Mouse (Mus musculus) hindbrain, postnatal 0 days (tissue): Measurements from ENCODE around the gene Lamb1. TPM values are rescaled to one million over a fixed set of nuclear protein-coding genes. Genes with fewer than 3 reads are reported as not detected.
A peak's percentile ranks its signal among the peaks of the same experiment; 100 is the strongest.

ENCODE experiments used
- ATAC-seq: fragments of 200-750 bp; cut with Nextera tagmentation; 2 replicates; pipeline ENCODE4 v1.8.0; 2017; ENCODE audit warnings: mild to moderate bottlenecking, moderate TSS enrichment, moderate library complexity
- DNase-seq: peaks from one replicate; pipeline ENCODE4 v3.0.0-alpha.2; 2015; ENCODE audit warnings: low spot score
- H3K27ac ChIP-seq: fragments of 300-500 bp; sonication (generic); 2 replicates; pipeline ENCODE4 v1.5.1; 2014; ENCODE audit warnings: mild to moderate bottlenecking
- H3K27me3 ChIP-seq: fragments of 300-500 bp; sonication (generic); 2 replicates; pipeline ENCODE4 v1.6.1; 2014; ENCODE audit warnings: low read length, mixed read lengths; ENCODE audit not compliant: insufficient read depth
- H3K36me3 ChIP-seq: fragments of 300-500 bp; sonication (generic); 2 replicates; pipeline ENCODE4 v1.6.1; 2014; ENCODE audit warnings: low read length, mixed read lengths; ENCODE audit not compliant: insufficient read depth
- H3K4me1 ChIP-seq: fragments of 300-500 bp; sonication (generic); 2 replicates; pipeline ENCODE4 v1.6.1; 2014; ENCODE audit warnings: antibody characterized with exemption, low read length, mixed read lengths; ENCODE audit not compliant: insufficient read depth
- H3K4me2 ChIP-seq: fragments of 300-500 bp; sonication (generic); 2 replicates; pipeline ENCODE4 v1.6.1; 2014; ENCODE audit warnings: low read depth, mild to moderate bottlenecking, low read length, moderate library complexity, mixed read lengths
- H3K4me3 ChIP-seq: fragments of 300-500 bp; sonication (generic); 2 replicates; pipeline ENCODE4 v1.5.1; 2014; ENCODE audit warnings: low read length
- H3K9ac ChIP-seq: fragments of 300-500 bp; sonication (generic); replicated peaks from 2 replicates; pipeline ENCODE4 v1.6.1; 2014; ENCODE audit warnings: mild to moderate bottlenecking, low read length, moderate library complexity, mixed read lengths
- H3K9me3 ChIP-seq: fragments of 300-500 bp; sonication (generic); 2 replicates; pipeline ENCODE4 v1.6.1; 2016; ENCODE audit warnings: low read length, mixed read lengths
- CTCF ChIP-seq: IDR thresholded peaks from 2 replicates; pipeline ENCODE4 v1.5.1; 2016; ENCODE audit warnings: antibody characterized with exemption, control low read depth, low read depth
- WGBS: fragments of 180-500 bp; shearing (Covaris S2); extraction: QIAGEN DNeasy Blood & Tissue Kit; methylation state at CpG from one replicate; pipeline ENCODE4 v1.1.7; 2014; 5-methylcytosine and 5-hydroxymethylcytosine counted together
- polyA plus RNA-seq: library from polyadenylated mRNA; unstranded; fragments of >200 nt; fragmentation: Nextera tagmentation; extraction: Ambion mirVana; gene quantifications from 2 replicates; pipeline ENCODE4 v1.2.1, GENCODE M21; 2015
- total RNA-seq: library from RNA; depleted of rRNA; stranded (reverse); fragments of >200 nt; gene quantifications from 2 replicates; pipeline ENCODE4 v1.2.3, GENCODE M21; 2014

Gene Lamb1
- total and polyA plus RNA-seq, 2 experiments from 2014 or later: 12.1 to 30.9 TPM

DNA sequence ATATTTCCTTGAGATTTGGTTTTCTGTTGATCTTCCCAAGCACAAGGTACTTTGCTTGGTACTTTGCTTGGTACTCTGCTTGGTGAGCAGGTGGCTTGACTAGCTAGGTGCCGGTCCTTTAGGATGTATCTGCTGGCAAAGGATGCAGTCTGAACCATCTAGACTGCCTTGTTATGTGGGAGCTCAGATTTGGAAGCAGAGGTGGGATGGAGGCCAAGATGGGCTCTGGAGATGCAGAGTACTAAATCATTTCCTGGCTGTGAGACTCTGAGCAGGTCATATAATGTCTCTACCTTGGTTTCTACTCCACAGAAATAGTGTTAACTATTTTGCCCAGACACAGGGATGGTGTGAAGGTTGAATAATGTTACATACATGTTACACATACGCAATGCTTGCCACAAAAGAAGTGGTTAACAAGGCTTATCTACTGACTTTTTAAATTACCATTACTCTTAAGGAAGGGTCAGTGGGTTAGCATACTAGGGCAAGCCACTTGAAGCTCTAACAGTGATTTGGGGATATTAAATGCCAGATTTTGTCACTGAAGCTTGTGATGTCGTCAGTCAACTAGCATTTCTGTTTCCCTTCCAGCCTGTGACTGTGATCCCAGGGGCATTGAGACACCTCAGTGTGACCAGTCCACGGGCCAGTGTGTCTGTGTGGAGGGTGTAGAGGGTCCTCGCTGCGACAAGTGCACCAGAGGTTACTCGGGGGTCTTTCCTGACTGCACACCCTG lies 52.8 kb downstream of the Lamb1 start:
- Histone ChIP-seq H3K27me3 (no peaks in the 10 kb centered on the region), H3K9ac (no peak overlapping the region), H3K4me3 (no peak overlapping the region), H3K4me1 (no peaks in the 10 kb centered on the region), H3K9me3 (no peaks in the 10 kb centered on the region), H3K4me2 (no peak overlapping the region), H3K36me3 (no peaks in the 10 kb centered on the region), H3K27ac (no peak overlapping the region)
- no peak for TF ChIP-seq CTCF
- 75% methylated on average over 7 of the region's 7 CpGs for WGBS
- ATAC-seq: 0 out of 2 replicates have a peak, but pooled peaks have one; percentile 15
- DNase-seq: no peak

DNA sequence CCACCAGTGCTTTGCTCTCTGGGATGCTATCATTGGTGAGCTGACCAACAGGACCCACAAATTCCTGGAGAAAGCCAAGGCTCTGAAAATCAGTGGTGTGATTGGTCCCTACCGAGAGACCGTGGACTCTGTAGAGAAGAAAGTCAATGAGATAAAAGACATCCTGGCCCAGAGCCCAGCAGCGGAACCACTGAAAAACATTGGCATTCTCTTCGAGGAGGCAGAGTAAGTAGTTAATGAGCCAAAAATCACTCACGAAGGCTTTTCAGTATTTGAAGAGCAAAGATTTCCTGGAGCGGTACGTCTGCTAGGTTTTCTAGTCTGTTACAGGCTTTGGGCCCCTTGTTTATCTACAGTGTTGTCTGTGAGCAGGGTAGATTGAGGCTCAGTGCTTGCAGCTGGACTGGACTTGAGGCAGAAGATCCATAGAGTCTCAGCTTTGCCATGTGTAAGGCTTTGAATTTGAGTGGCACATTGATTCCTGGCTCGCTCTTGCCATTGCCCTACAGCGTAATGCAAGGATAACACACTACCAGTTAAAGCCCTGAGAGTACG lies 53.5 kb downstream of the Lamb1 start:
- ATAC-seq (peak; percentile 64; the same call in 1 of the 2 replicates), DNase-seq (peak; percentile 69)
- WGBS: 48% methylated on average over 10 of the region's 10 CpGs
- Histone ChIP-seq H3K36me3 (no peaks in the 10 kb centered on the region), H3K9ac (no peak overlapping the region), H3K27me3 (no peaks in the 10 kb centered on the region), H3K4me1 (no peaks in the 10 kb centered on the region), H3K9me3 (no peaks in the 10 kb centered on the region), H3K4me3 (no peak overlapping the region), H3K4me2 (no peak overlapping the region), H3K27ac (no peak overlapping the region)
- TF ChIP-seq CTCF: no peak

DNA sequence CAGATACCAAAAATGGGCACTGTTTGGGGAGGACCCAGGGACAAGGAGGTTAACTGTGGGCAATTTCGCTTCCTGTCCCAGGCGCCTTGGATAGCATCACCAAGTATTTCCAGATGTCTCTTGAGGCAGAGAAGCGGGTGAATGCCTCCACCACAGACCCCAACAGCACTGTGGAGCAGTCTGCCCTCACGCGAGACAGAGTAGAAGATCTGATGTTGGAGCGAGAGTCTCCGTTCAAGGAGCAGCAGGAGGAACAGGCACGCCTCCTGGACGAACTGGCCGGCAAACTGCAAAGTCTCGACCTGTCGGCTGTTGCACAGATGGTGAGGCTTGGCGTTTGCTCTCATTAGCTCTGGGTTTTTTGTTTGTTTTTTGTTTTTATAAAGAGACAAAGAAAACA lies 55.8 kb downstream of the Lamb1 start:
- H3K36me3 ChIP-seq: no peaks in the 10 kb centered on the region; the same call in 1 of the 2 replicates
- H3K4me2 ChIP-seq: no peak overlapping the region
- ATAC-seq (peak; percentile 15; the same call in 1 of the 2 replicates), DNase-seq (no peak)
- no peak overlapping the region for H3K27ac ChIP-seq
- no peak for TF ChIP-seq CTCF
- H3K4me1 ChIP-seq: no peaks in the 10 kb centered on the region
- no peaks in the 10 kb centered on the region for H3K27me3 ChIP-seq
- no peak overlapping the region for H3K4me3 ChIP-seq
- no peak overlapping the region for H3K9ac ChIP-seq
- 72% methylated on average over 13 of the region's 13 CpGs for WGBS
- no peaks in the 10 kb centered on the region for H3K9me3 ChIP-seq

DNA sequence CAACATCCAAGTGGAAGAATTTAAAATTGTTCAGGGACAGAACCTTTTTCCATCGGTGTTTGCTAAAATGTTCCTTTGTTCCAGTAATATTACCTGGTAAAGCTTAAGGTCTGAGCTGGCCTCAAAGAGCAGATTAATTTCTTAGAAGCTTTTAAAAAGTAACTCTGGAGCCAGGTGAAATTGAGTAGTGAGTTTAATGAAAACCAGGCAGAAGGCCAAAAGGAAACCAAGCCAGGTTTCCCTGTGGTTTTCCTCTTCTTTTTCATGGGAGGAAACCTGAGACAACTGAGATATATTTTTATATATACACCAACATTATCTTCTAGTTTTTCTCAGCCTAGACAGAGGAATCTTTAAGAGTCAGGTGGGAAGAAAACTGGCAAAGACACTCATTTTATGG lies 56.5 kb downstream of the Lamb1 start:
- Histone ChIP-seq H3K36me3 (no peaks in the 10 kb centered on the region; the same call in 1 of the 2 replicates), H3K4me1 (no peaks in the 10 kb centered on the region), H3K4me2 (no peak overlapping the region), H3K9me3 (no peaks in the 10 kb centered on the region), H3K9ac (no peak overlapping the region), H3K4me3 (no peak overlapping the region), H3K27ac (no peak overlapping the region), H3K27me3 (no peaks in the 10 kb centered on the region)
- ATAC-seq (no peak), DNase-seq (no peak)
- TF ChIP-seq CTCF: no peak
- 98% methylated on average over 1 of the region's 1 CpGs for WGBS

DNA sequence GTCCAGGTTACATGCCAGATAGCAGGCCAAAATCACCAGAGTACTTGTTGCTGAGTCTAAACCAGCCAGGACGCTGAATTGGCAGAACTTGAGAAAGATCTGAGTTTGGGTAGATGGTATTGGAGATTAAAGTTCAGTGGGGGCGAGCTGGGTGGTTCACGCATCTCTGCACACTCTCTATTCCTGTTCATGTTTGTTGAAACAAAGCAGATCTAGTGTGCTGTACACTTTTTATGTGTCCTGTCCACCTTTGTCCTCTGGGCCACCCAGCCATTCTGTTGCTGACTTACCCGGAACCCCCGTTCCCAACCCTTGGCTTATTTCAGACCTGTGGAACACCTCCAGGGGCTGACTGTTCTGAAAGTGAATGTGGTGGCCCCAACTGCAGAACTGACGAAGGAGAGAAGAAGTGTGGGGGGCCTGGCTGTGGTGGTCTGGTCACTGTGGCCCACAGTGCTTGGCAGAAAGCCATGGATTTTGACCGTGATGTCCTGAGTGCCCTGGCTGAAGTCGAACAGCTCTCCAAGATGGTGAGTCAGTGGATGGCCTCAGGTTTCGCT lies 58.2 kb downstream of the Lamb1 start:
- H3K27me3 ChIP-seq: no peaks in the 10 kb centered on the region
- no peak overlapping the region for H3K4me2 ChIP-seq
- H3K36me3 ChIP-seq: no peaks in the 10 kb centered on the region; the same call in 1 of the 2 replicates
- H3K9me3 ChIP-seq: no peaks in the 10 kb centered on the region
- no peaks in the 10 kb centered on the region for H3K4me1 ChIP-seq
- no peak overlapping the region for H3K27ac ChIP-seq
- DNase-seq (no peak), ATAC-seq (no peak)
- TF ChIP-seq CTCF: no peak
- H3K9ac ChIP-seq: no peak overlapping the region
- no peak overlapping the region for H3K4me3 ChIP-seq
- 86% methylated on average over 9 of the region's 9 CpGs for WGBS

DNA sequence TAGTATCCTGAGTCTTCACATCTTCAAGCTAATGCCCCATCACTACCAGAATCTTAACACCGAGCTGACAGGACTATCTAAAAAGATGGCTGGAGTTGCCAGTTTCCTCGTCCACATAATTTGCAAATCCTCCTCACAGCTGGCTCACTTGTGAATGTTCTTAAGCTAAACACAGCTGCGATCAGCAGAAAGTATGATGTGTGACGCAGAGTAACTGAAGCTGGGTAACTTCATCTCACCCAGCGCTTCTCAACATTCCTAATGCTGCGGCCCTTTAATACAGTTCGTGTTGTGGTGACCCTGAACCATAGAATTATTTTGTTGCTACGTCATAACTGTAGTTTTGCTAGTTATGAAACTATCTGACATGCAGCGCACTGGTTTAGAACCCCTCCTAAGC lies 62.1 kb downstream of the Lamb1 start:
- ATAC-seq: no peak
- Histone ChIP-seq H3K4me2 (no peak overlapping the region), H3K9ac (no peak overlapping the region), H3K27ac (no peak overlapping the region), H3K9me3 (no peaks in the 10 kb centered on the region), H3K4me3 (no peak overlapping the region), H3K4me1 (no peaks in the 10 kb centered on the region), H3K36me3 (peaks cover 2% of the 10 kb centered on the region), H3K27me3 (no peaks in the 10 kb centered on the region)
- no peak for TF ChIP-seq CTCF
- DNase-seq: no peak
- 93% methylated on average over 9 of the region's 9 CpGs for WGBS

DNA sequence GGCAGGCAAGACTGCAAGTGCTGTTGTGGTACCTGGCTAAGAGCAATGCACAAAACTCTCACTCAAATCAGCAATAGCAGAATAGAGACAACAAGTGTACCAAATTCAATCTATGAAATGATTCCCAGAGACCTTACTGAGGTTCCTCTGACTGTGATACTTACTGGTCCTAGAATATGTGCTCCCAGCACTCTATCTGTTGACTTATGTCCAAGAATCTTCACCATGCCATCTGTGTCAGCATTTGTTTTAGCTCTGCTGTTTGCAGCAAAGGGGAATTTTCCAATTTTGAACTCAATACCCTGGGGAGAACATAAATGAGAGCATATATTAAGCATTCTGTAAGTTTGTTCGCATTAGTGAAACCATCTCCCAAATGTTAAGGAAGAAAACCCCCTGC lies 68.2 kb downstream of the Lamb1 start:
- H3K9me3 ChIP-seq: no peaks in the 10 kb centered on the region
- H3K4me3 ChIP-seq: no peak overlapping the region
- H3K36me3 ChIP-seq: peaks cover 40% of the 10 kb centered on the region
- H3K27me3 ChIP-seq: no peaks in the 10 kb centered on the region
- H3K4me1 ChIP-seq: no peaks in the 10 kb centered on the region
- DNase-seq (no peak), ATAC-seq (no peak)
- no peak overlapping the region for H3K9ac ChIP-seq
- no peak for TF ChIP-seq CTCF
- WGBS: 87% methylated on average over 1 of the region's 1 CpGs
- no peak overlapping the region for H3K27ac ChIP-seq
- no peak overlapping the region for H3K4me2 ChIP-seq
